8 mouse cellular contexts compared by ENCODE assay signal in genomic region chr11:118197508-118198295, GRCm38 (mm10). TPM values are rescaled to one million over a fixed set of nuclear protein-coding genes. Genes with fewer than 3 reads are reported as not detected.
A peak's percentile ranks its signal among the peaks of the same experiment; 100 is the strongest.
DNase-seq lines count a peak whose midpoint lies in the region; ATAC-seq and TF ChIP-seq lines count a peak whose summit lies in the region.

No protein-coding gene starts in this region.

- H3K9me3 ChIP-seq in kidney, embryonic 14.5 days (ENCODE audit: control insufficient read depth, low read length): no peaks in the 10 kb centered on the region
- no peaks in the 10 kb centered on the region for H3K9me3 ChIP-seq in limb, embryonic 14.5 days (ENCODE audit: control insufficient read depth, low read length)

- TF ChIP-seq POLR2A in limb, embryonic 14.5 days (IDR thresholded peaks at IDR 0.05; ENCODE audit: borderline replicate concordance, extremely low read depth, insufficient read depth, insufficient read length): no peak

- H3K4me2 ChIP-seq in kidney, embryonic 14.5 days (replicated peaks; ENCODE audit: low read depth, low read length): no peak overlapping the region
- H3K4me2 ChIP-seq in limb, embryonic 14.5 days (replicated peaks; ENCODE audit: low read depth, low read length, severe bottlenecking): peak overlapping the region; percentile 27

- no peaks in the 10 kb centered on the region for H3K27me3 ChIP-seq in kidney, embryonic 14.5 days (ENCODE audit: control insufficient read depth, insufficient read depth, low read length)
- H3K27me3 ChIP-seq in limb, embryonic 14.5 days (ENCODE audit: control insufficient read depth, insufficient read depth, low read length): no peaks in the 10 kb centered on the region

- ATAC-seq in kidney, embryonic 14.5 days (ENCODE audit: low FRiP score, low TSS enrichment): no peak
- no peak for ATAC-seq in limb, embryonic 14.5 days (ENCODE audit: low FRiP score, low read depth)

- no peak overlapping the region for H3K9ac ChIP-seq in kidney, embryonic 14.5 days (ENCODE audit: low read depth, low read length)
- H3K9ac ChIP-seq in limb, embryonic 14.5 days (ENCODE audit: low read depth, low read length, severe bottlenecking): no peak overlapping the region

- intact Hi-C loops in gastrocnemius, adult 2 months (cut with DNase I): no loop called here

- peak; percentile 51 for TF ChIP-seq CTCF in gastrocnemius, adult 2 months (IDR thresholded peaks at IDR 0.05)

- H3K36me3 ChIP-seq in kidney, embryonic 14.5 days (ENCODE audit: control insufficient read depth, insufficient read depth, low read length): no peaks in the 10 kb centered on the region
- no peaks in the 10 kb centered on the region for H3K36me3 ChIP-seq in limb, embryonic 14.5 days (ENCODE audit: control insufficient read depth, insufficient read depth, low read length)

- WGBS in kidney, embryonic 14.5 days: 38% methylated on average over 13 of the region's 13 CpGs
- WGBS in limb, embryonic 14.5 days: 37% methylated on average over 13 of the region's 13 CpGs

- H3K4me1 ChIP-seq in kidney, embryonic 14.5 days (ENCODE audit: control insufficient read depth, insufficient read depth, low read length): peaks cover 53% of the 10 kb centered on the region
- peaks cover 69% of the 10 kb centered on the region for H3K4me1 ChIP-seq in limb, embryonic 14.5 days (ENCODE audit: control insufficient read depth, insufficient read depth, low read length)

- peak overlapping the region; percentile 58 for H3K4me3 ChIP-seq in gastrocnemius, adult 2 months
- H3K4me3 ChIP-seq in kidney, embryonic 14.5 days (ENCODE audit: low read length): no peak overlapping the region
- H3K4me3 ChIP-seq in limb, embryonic 14.5 days (replicated peaks; ENCODE audit: low read length): no peak overlapping the region

- peak overlapping the region; percentile 92 for H3K27ac ChIP-seq in gastrocnemius, adult 2 months
- 0 out of 2 replicates have a peak overlapping the region, but pooled peaks have one; percentile 39 for H3K27ac ChIP-seq in kidney, embryonic 14.5 days (ENCODE audit: low read depth, low read length)
- peak overlapping the region; percentile 55; the same call in 1 of the 2 replicates for H3K27ac ChIP-seq in limb, embryonic 14.5 days (replicated peaks; ENCODE audit: low read depth, low read length)

- DNase-seq in gastrocnemius, adult 2 months: peak; percentile 58
- DNase-seq in gastrocnemius, postnatal 25 days: no peak
- DNase-seq in cerebellum, adult 9-11 months: peak; percentile 91
- DNase-seq in frontal cortex, postnatal 36 days (ENCODE audit: low spot score in 2 of 2): peak; percentile 67 to 77
- no peak for DNase-seq in limb, embryonic 14.5 days (ENCODE audit: low spot score)
- DNase-seq in right cerebral cortex, adult 2 months (ENCODE audit: low spot score in 2 of 2): peak; percentile 71 to 81
- no peak for DNase-seq in liver

RNA-seq across cellular contexts. Expression of gene Cyth1, which starts 50.7 kb away (rescaled TPM):
- total RNA-seq in gastrocnemius, adult 2 months (2021): 10 to 100 TPM; 28.6 to 49.6 TPM
- 10 to 100 TPM; 30.0 to 32.3 TPM for total RNA-seq in gastrocnemius, postnatal 25 days (2021)
- polyA plus RNA-seq in kidney, embryonic 14.5 days (2014; fragmentation: Nextera tagmentation; extraction: Ambion mirVana): 11.4 and 12.4 TPM in 2 replicates
- polyA plus RNA-seq in limb, embryonic 14.5 days (2012; rRNA removed): 22.3 and 22.4 TPM in 2 replicates
- 13.1 and 13.5 TPM in 2 replicates for polyA plus RNA-seq in limb, embryonic 14.5 days (2014; fragmentation: Nextera tagmentation; extraction: Ambion mirVana)

Comparison
In these comparisons a context has a peak if more than half of its experiments do, and no peak if none do; other contexts are left out.
1. DNase-seq: peak in gastrocnemius, adult 2 months (single experiment), cerebellum, adult 9-11 months (single experiment), frontal cortex, postnatal 36 days (2 of 2) and right cerebral cortex, adult 2 months (2 of 2); none in gastrocnemius, postnatal 25 days (single experiment), limb, embryonic 14.5 days (single experiment) and liver (single experiment).
2. H3K27ac ChIP-seq: peak in every context shown above with its lines; median percentile 92 in gastrocnemius, adult 2 months; 55 in limb, embryonic 14.5 days; 39 in kidney, embryonic 14.5 days.